ENCODE assay signal across 16 mouse cellular contexts in the genomic region with DNA sequence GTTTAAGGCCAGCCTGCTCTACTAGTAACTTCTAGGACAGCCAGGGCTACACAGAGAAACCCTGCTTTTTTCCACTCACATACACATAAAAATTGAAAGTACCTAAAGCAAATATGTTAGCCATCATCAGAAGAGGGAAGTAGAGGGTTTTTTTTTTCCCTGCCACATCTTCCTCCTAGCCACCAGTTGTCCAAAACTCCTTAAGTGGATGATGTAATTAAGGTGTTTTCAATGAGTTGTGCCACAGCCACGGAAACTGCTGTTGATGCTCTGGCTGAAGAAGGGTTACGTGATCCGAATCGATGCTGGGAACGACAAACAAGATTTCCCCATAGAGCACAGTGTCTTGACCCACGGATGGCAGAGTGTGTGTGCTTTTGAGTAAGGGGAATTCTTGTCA.
"Had no signal": no experiment of that assay in that cellular context is flagged by ENCODE, and none has a peak within 500 bp of the region (broad histone marks: within the 10 kb centered on the region; RNA-seq: fewer than 3 reads in every experiment).

No protein-coding gene starts in this region.

- H3K9ac ChIP-seq: liver, embryonic 14.5 days; lung, embryonic 14.5 days; midbrain, embryonic 12.5 days; neural tube, embryonic 12.5 days; stomach, embryonic 15.5 days had no signal

- DNase-seq: lung, adult 18-20 months; lung, embryonic 14.5 days; lung, postnatal 10 days; lung, postnatal 4 days; midbrain, embryonic 14.5 days; right cerebral cortex, postnatal 14 days; spleen, adult 18-20 months; thymus, adult 2 months; thymus, postnatal 25 days; thymus, postnatal 4 days had no signal

- H3K27me3 ChIP-seq: midbrain, embryonic 12.5 days; neural tube, embryonic 12.5 days; stomach, embryonic 15.5 days had no signal

- H3K36me3 ChIP-seq: midbrain, embryonic 10.5 days; midbrain, embryonic 12.5 days; neural tube, embryonic 12.5 days; stomach, embryonic 15.5 days had no signal

- H3K9me3 ChIP-seq: midbrain, embryonic 10.5 days; midbrain, embryonic 12.5 days; neural tube, embryonic 12.5 days; stomach, embryonic 15.5 days had no signal

- H3K4me1 ChIP-seq: midbrain, embryonic 10.5 days; midbrain, embryonic 12.5 days; neural tube, embryonic 12.5 days; stomach, embryonic 15.5 days had no signal

- H3K4me3 ChIP-seq: midbrain, embryonic 10.5 days; midbrain, embryonic 12.5 days; neural tube, embryonic 12.5 days; stomach, embryonic 15.5 days had no signal

- H3K27ac ChIP-seq: liver, embryonic 14.5 days; midbrain, embryonic 10.5 days; midbrain, embryonic 12.5 days; neural tube, embryonic 12.5 days; stomach, embryonic 15.5 days; stomach, postnatal 0 days had no signal

- H3K4me2 ChIP-seq: lung, embryonic 14.5 days; midbrain, embryonic 12.5 days; neural tube, embryonic 12.5 days; stomach, embryonic 15.5 days had no signal
